Mouse (Mus musculus): ENCODE measurements at regions not wholly inside any gene's neighbourhood (a gene's known extent, or its start where the extent isn't known, plus 50 kb on each side); places are given as distances from the start of the nearest gene placed in this dataset.

GRCm38 (mm10) chr11:38224300-38224699, 988.5 kb upstream of the Tenm2 start:
- no peaks in the 10 kb centered on the region for H3K4me1 ChIP-seq (replicated peaks)
- no peaks in the 10 kb centered on the region for H3K27me3 ChIP-seq
- H3K4me2 ChIP-seq, result no peak overlapping the region
- no peaks in the 10 kb centered on the region for H3K9me3 ChIP-seq
- H3K27ac ChIP-seq, result no peak overlapping the region
- no peak overlapping the region for H3K4me3 ChIP-seq
- H3K36me3 ChIP-seq, result no peaks in the 10 kb centered on the region
- ATAC-seq (ENCODE audit: low FRiP score), result no peak
- H3K9ac ChIP-seq, result no peak overlapping the region
- 47% methylated on average over 3 of the region's 3 CpGs for WGBS

DNA sequence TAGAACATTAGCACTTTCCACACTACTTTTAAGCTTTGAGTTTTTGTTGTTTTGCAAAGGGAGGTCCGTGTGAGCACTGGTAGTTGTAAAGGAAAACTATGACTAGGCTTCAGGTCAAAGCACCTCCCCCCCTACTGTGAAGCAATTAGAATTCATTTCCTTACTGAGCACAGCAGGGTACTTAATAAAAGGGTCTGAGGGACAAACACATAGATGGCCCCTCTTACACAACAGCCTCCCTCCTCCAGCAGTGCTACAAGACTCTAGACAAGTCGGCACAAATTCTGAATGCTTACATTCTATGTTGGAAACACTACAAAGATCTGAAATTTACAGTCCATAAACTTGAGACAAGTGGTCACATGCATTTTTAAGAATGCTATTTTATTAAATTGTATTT, 967.6 kb upstream of the Tenm2 start:
- no peak for ATAC-seq (ENCODE audit: low FRiP score)
- H3K4me2 ChIP-seq, result no peak overlapping the region
- no peak overlapping the region for H3K9ac ChIP-seq
- no peak overlapping the region for H3K4me3 ChIP-seq
- H3K36me3 ChIP-seq, result no peaks in the 10 kb centered on the region
- 15% methylated on average over 2 of the region's 2 CpGs for WGBS
- H3K4me1 ChIP-seq (replicated peaks), result no peaks in the 10 kb centered on the region
- no peaks in the 10 kb centered on the region for H3K9me3 ChIP-seq
- H3K27ac ChIP-seq, result no peak overlapping the region
- no peaks in the 10 kb centered on the region for H3K27me3 ChIP-seq

GRCm38 (mm10) chr11:38201136-38201741, 965.5 kb upstream of the Tenm2 start:
- no peak overlapping the region for H3K4me2 ChIP-seq
- H3K4me3 ChIP-seq, result no peak overlapping the region
- H3K4me1 ChIP-seq (replicated peaks), result no peaks in the 10 kb centered on the region
- WGBS, result 77% methylated on average over 3 of the region's 3 CpGs
- no peaks in the 10 kb centered on the region for H3K36me3 ChIP-seq
- no peak overlapping the region for H3K27ac ChIP-seq
- H3K27me3 ChIP-seq, result no peaks in the 10 kb centered on the region
- no peaks in the 10 kb centered on the region for H3K9me3 ChIP-seq
- ATAC-seq (ENCODE audit: low FRiP score), result no peak
- H3K9ac ChIP-seq, result no peak overlapping the region

DNA sequence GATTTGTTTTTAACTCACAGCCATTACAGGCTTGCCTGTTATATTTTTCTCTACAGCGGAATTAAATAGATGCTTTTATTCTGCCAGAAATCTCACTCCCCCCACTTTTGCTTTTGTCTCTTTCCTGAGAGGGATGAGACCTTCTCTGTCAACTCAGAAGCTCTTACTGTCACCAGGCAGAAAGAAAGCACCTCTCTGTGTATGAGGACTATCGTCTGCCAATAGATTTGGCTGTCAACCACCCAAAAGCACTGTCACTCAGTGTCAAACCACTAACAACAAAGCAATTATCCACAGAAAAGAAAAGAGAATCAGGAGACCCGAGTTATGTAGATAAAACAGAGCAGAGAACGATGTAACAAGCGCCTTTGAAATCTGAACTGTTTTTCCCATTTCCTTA, 958.0 kb upstream of the Tenm2 start:
- H3K27me3 ChIP-seq, result no peaks in the 10 kb centered on the region
- H3K9me3 ChIP-seq, result no peaks in the 10 kb centered on the region
- no peaks in the 10 kb centered on the region for H3K36me3 ChIP-seq
- H3K9ac ChIP-seq, result no peak overlapping the region
- no peak overlapping the region for H3K4me3 ChIP-seq
- ATAC-seq (ENCODE audit: low FRiP score), result no peak
- H3K4me1 ChIP-seq (replicated peaks), result 0 out of 2 replicates have a peak, but pooled peaks cover 4% of the 10 kb centered on the region
- no peak overlapping the region for H3K27ac ChIP-seq
- WGBS, result 38% methylated on average over 5 of the region's 5 CpGs
- no peak overlapping the region for H3K4me2 ChIP-seq

- Histone ChIP-seq H3K27ac (no peak overlapping the region), H3K9ac (no peak overlapping the region), H3K36me3 (no peaks in the 10 kb centered on the region), H3K27me3 (no peaks in the 10 kb centered on the region), H3K4me2 (no peak overlapping the region), H3K9me3 (no peaks in the 10 kb centered on the region), H3K4me1 (replicated peaks) (0 out of 2 replicates have a peak, but pooled peaks cover 4% of the 10 kb centered on the region), H3K4me3 (no peak overlapping the region)
- ATAC-seq (ENCODE audit: low FRiP score), result no peak
- WGBS, result 61% methylated on average over 2 of the region's 2 CpGs
Observed at GRCm38 (mm10) chr11:38191895-38192547, 956.3 kb upstream of the Tenm2 start.

DNA sequence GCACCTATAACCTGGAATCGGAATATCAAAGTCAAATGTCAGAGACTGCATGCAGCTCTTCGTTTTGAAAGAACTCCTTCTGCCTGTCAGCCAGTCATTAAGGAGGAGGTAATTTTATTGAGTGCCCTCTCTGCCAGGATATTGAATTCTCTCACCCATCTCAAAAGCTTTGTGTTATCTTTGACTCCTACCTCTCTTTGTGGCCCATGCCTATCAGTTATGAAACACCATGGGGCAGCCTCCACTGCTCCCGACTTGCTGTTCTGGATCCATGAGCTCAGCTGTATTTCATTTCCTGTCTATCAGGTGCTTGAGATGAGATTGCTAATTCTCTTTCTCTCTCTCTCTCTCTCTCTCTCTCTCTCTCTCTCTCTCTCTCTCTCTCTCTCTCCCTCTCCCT, 955.7 kb upstream of the Tenm2 start:
- 0 out of 2 replicates have a peak, but pooled peaks cover 4% of the 10 kb centered on the region for H3K4me1 ChIP-seq (replicated peaks)
- no peaks in the 10 kb centered on the region for H3K27me3 ChIP-seq
- H3K4me3 ChIP-seq, result no peak overlapping the region
- WGBS, result 55% methylated on average over 3 of the region's 3 CpGs
- H3K4me2 ChIP-seq, result no peak overlapping the region
- H3K36me3 ChIP-seq, result no peaks in the 10 kb centered on the region
- ATAC-seq (ENCODE audit: low FRiP score), result no peak
- no peak overlapping the region for H3K27ac ChIP-seq
- no peaks in the 10 kb centered on the region for H3K9me3 ChIP-seq
- H3K9ac ChIP-seq, result no peak overlapping the region

GRCm38 (mm10) chr11:38170721-38171120, 935.0 kb upstream of the Tenm2 start:
- Histone ChIP-seq H3K27me3 (no peaks in the 10 kb centered on the region), H3K27ac (no peak overlapping the region), H3K4me1 (replicated peaks) (peaks cover 4% of the 10 kb centered on the region; the same call in 1 of the 2 replicates), H3K9ac (no peak overlapping the region), H3K9me3 (no peaks in the 10 kb centered on the region), H3K4me2 (no peak overlapping the region), H3K4me3 (no peak overlapping the region), H3K36me3 (no peaks in the 10 kb centered on the region)
- 54% methylated on average over 1 of the region's 1 CpGs for WGBS
- ATAC-seq (ENCODE audit: low FRiP score), result no peak

GRCm38 (mm10) chr11:38158310-38158709, 922.5 kb upstream of the Tenm2 start:
- 89% methylated on average over 4 of the region's 4 CpGs for WGBS

GRCm38 (mm10) chr11:38156944-38157343, 921.2 kb upstream of the Tenm2 start:
- Histone ChIP-seq H3K36me3 (no peaks in the 10 kb centered on the region), H3K9ac (no peak overlapping the region), H3K4me2 (no peak overlapping the region), H3K9me3 (no peaks in the 10 kb centered on the region), H3K27me3 (no peaks in the 10 kb centered on the region), H3K27ac (no peak overlapping the region), H3K4me3 (no peak overlapping the region), H3K4me1 (replicated peaks) (no peaks in the 10 kb centered on the region)
- WGBS, result 75% methylated on average over 9 of the region's 9 CpGs
- no peak for ATAC-seq (ENCODE audit: low FRiP score)

More at GRCm38 (mm10) chr11:38158310-38158709, 922.5 kb upstream of the Tenm2 start:
- H3K9me3 ChIP-seq, result no peaks in the 10 kb centered on the region
- H3K27me3 ChIP-seq, result no peaks in the 10 kb centered on the region
- no peaks in the 10 kb centered on the region for H3K4me1 ChIP-seq (replicated peaks)
- no peak overlapping the region for H3K9ac ChIP-seq
- no peaks in the 10 kb centered on the region for H3K36me3 ChIP-seq
- no peak overlapping the region for H3K4me3 ChIP-seq
- ATAC-seq (ENCODE audit: low FRiP score), result no peak
- H3K27ac ChIP-seq, result no peak overlapping the region
- no peak overlapping the region for H3K4me2 ChIP-seq

DNA sequence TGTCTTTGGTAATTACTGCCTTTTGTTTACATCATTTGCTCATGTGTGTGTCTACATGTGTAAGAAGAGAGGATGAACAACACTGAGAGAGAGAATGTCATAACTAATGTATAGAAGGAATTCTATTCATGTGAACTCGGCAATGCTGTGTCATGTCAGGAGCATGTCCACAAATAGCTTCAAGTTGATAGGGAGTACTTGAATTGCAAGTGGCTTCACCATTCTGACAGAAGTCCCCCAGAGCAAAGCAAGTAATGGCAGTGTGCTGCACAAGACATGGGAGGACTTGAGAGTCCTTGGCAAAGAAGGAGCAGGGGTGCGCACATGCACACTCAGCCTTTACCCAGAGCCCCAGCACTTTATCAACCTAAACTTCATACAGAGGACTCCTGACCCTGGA, 919.9 kb upstream of the Tenm2 start:
- Histone ChIP-seq H3K27me3 (no peaks in the 10 kb centered on the region), H3K4me2 (no peak overlapping the region), H3K4me1 (replicated peaks) (no peaks in the 10 kb centered on the region), H3K9ac (no peak overlapping the region), H3K36me3 (no peaks in the 10 kb centered on the region), H3K27ac (no peak overlapping the region), H3K9me3 (no peaks in the 10 kb centered on the region), H3K4me3 (no peak overlapping the region)
- WGBS, result 97% methylated on average over 2 of the region's 2 CpGs
- ATAC-seq (ENCODE audit: low FRiP score), result no peak

GRCm38 (mm10) chr11:38143436-38143835, 907.7 kb upstream of the Tenm2 start:
- no peaks in the 10 kb centered on the region for H3K36me3 ChIP-seq
- H3K4me2 ChIP-seq, result no peak overlapping the region
- H3K27ac ChIP-seq, result no peak overlapping the region
- no peak overlapping the region for H3K4me3 ChIP-seq
- H3K27me3 ChIP-seq, result no peaks in the 10 kb centered on the region
- ATAC-seq (ENCODE audit: low FRiP score), result no peak
- WGBS, result 87% methylated on average over 2 of the region's 2 CpGs
- H3K4me1 ChIP-seq (replicated peaks), result no peaks in the 10 kb centered on the region
- H3K9ac ChIP-seq, result no peak overlapping the region
- no peaks in the 10 kb centered on the region for H3K9me3 ChIP-seq

GRCm38 (mm10) chr11:38128851-38129250, 893.1 kb upstream of the Tenm2 start:
- H3K27ac ChIP-seq, result no peak overlapping the region
- no peaks in the 10 kb centered on the region for H3K4me1 ChIP-seq (replicated peaks)
- ATAC-seq (ENCODE audit: low FRiP score), result no peak
- no peaks in the 10 kb centered on the region for H3K9me3 ChIP-seq
- H3K27me3 ChIP-seq, result no peaks in the 10 kb centered on the region
- no peak overlapping the region for H3K4me2 ChIP-seq
- no peak overlapping the region for H3K4me3 ChIP-seq
- H3K9ac ChIP-seq, result no peak overlapping the region
- no peaks in the 10 kb centered on the region for H3K36me3 ChIP-seq

DNA sequence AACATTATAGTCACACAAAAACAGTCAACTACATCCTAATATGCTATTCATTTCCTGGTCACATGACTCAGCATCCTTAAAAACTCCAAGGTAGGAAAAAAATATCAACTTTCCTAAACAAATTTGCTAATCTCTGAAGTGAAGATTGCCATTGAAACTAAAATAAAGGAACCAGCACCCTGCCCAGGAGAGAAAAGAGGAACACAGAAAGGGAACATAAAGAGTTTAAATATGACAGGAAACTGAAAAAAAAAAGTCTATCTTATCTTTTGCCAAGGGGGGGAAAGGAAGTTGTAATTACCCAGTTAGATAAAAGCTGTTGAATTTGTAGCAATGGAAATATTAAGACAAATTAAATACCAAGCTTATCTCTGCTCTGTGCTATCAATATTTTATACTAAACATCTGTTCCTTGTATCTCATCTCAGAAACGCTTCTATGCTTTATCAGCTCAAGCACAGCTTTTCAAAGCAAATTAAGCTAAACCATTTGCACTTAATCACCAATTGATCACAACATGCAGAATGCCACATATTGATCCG, 888.1 kb upstream of the Tenm2 start:
- H3K27ac ChIP-seq, result no peak overlapping the region
- H3K9ac ChIP-seq, result no peak overlapping the region
- H3K9me3 ChIP-seq, result no peaks in the 10 kb centered on the region
- H3K27me3 ChIP-seq, result no peaks in the 10 kb centered on the region
- no peaks in the 10 kb centered on the region for H3K36me3 ChIP-seq
- ATAC-seq (ENCODE audit: low FRiP score), result no peak
- H3K4me3 ChIP-seq, result no peak overlapping the region
- no peaks in the 10 kb centered on the region for H3K4me1 ChIP-seq (replicated peaks)
- 86% methylated on average over 2 of the region's 2 CpGs for WGBS
- H3K4me2 ChIP-seq, result no peak overlapping the region

Data from hindbrain, embryonic 13.5 days (tissue).